9 mouse cellular contexts compared by ENCODE assay signal in the genomic region with DNA sequence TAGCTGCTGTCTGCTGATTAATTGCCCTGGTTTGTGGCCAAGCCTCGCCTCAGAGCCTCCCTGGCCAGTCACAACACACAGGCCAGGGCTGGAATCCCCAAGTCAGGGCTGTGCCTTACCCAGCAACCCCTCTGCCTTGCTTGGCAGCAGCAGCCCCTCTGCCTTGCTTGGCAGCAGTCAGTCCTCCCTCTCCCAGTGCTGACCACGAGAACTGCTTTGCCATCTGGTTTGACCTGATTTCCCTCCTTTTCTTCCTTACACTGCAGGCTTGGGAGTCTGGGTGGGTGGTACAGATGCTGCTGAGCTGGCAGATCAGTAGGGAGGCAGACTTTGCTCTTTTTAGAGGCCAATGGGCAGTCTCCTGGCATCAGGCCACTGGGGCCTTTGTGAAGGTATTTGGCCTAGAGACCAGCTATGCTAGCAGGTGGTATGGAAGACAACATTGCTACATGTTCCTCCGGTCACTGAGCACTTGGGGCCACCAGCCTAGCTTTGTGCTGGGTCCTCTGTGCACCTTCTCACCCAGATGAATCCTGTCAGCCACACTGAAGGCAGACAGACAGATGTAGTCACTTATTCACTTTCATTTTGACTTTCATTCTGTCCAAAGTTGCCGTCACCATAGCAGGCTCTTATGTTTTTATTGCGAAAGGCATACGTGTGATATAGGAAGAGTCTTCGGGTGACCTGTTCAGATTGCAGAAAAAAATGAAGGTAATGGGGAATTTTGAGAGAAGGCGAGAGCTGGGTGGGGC.
DNase-seq lines count a peak whose midpoint lies in the region; TF ChIP-seq lines count a peak whose summit lies in the region.
"Had no signal": no experiment of that assay in that cellular context is flagged by ENCODE, and none has a peak within 500 bp of the region (broad histone marks: within the 10 kb centered on the region; RNA-seq: fewer than 3 reads in every experiment).

No protein-coding gene starts in this region.

- no peaks in the 10 kb centered on the region for H3K79me2 ChIP-seq in macrophage (ENCODE audit: inconsistent target)

- WGBS in heart, embryonic 10.5 days, result 88% methylated on average over 8 of the region's 8 CpGs
- 67% methylated on average over 8 of the region's 8 CpGs for WGBS in macrophage (ENCODE audit: missing documents)
- 84% methylated on average over 8 of the region's 8 CpGs for whole genome bisulfite sequencing in thymus, adult 2 months

- no peak for TF ChIP-seq CTCF in thymus, adult 2 months (IDR thresholded peaks at IDR 0.05; ENCODE audit: borderline replicate concordance, control insufficient read depth, extremely low read depth, insufficient read depth, low read length, poor library complexity)

- no peak overlapping the region for H3K4me3 ChIP-seq in heart, embryonic 10.5 days
- no peak overlapping the region for H3K4me3 ChIP-seq in macrophage (ENCODE audit: inconsistent target)
- no peak overlapping the region for H3K4me3 ChIP-seq in thymus, adult 2 months (ENCODE audit: control insufficient read depth, insufficient read depth, low read length)
- H3K4me3 ChIP-seq: limb, embryonic 12.5 days had no signal

- no peak for TF ChIP-seq POLR2A in thymus, adult 2 months (IDR thresholded peaks at IDR 0.05; ENCODE audit: control insufficient read depth, extremely low read depth, insufficient read depth, low read length, poor library complexity)

- peaks cover 45% of the 10 kb centered on the region for H3K4me1 ChIP-seq in heart, embryonic 10.5 days
- H3K4me1 ChIP-seq in thymus, adult 2 months (replicated peaks; ENCODE audit: control insufficient read depth, insufficient read depth, low read length), result peaks cover 9% of the 10 kb centered on the region; the same call in 1 of the 2 replicates

- no peaks in the 10 kb centered on the region for H3K36me3 ChIP-seq in heart, embryonic 10.5 days
- no peaks in the 10 kb centered on the region for H3K36me3 ChIP-seq in macrophage (ENCODE audit: inconsistent target)
- no peaks in the 10 kb centered on the region for H3K36me3 ChIP-seq in thymus, adult 2 months (ENCODE audit: control insufficient read depth, insufficient read depth, low read length)
- H3K36me3 ChIP-seq: limb, embryonic 12.5 days had no signal

- peak overlapping the region; percentile 31; the same call in 1 of the 2 replicates for H3K27ac ChIP-seq in heart, embryonic 10.5 days
- peak overlapping the region; percentile 69 for H3K27ac ChIP-seq in macrophage
- no peak overlapping the region for H3K27ac ChIP-seq in thymus, adult 2 months (ENCODE audit: control insufficient read depth, insufficient read depth, low read length)
- H3K27ac ChIP-seq: limb, embryonic 12.5 days had no signal

- H3K9me3 ChIP-seq in heart, embryonic 10.5 days, result no peaks in the 10 kb centered on the region

- no peaks in the 10 kb centered on the region for H3K27me3 ChIP-seq in heart, embryonic 10.5 days (ENCODE audit: insufficient read depth, poor library complexity, severe bottlenecking)
- no peaks in the 10 kb centered on the region for H3K27me3 ChIP-seq in thymus, adult 2 months (ENCODE audit: control insufficient read depth, insufficient read depth, low read length)
- H3K27me3 ChIP-seq: limb, embryonic 12.5 days had no signal

- DNase-seq in adrenal gland, adult (ENCODE audit: inconsistent age in 2 of 2, low spot score in 1 of 2), result peak; percentile 59 to 85
- no peak for DNase-seq in adrenal gland, adult 8-10 months
- peak; percentile 35 for DNase-seq in urinary bladder, postnatal 25 days (ENCODE audit: low spot score)
- DNase-seq in urinary bladder, postnatal 4 days (ENCODE audit: low spot score in 2 of 2), result no peak
- DNase-seq in heart, embryonic 10.5 days (ENCODE audit: low spot score), result no peak
- peak; percentile 68 for DNase-seq in layer of hippocampus, adult 9-11 months
- DNase-seq in thymus, adult 2 months, result no peak

Comparison
In these comparisons a context has a peak if more than half of its experiments do, and no peak if none do; other contexts are left out.
1. DNase-seq: peak in adrenal gland, adult (2 of 2), urinary bladder, postnatal 25 days (single experiment) and layer of hippocampus, adult 9-11 months (single experiment); none in adrenal gland, adult 8-10 months (single experiment), urinary bladder, postnatal 4 days (0 of 2), heart, embryonic 10.5 days (single experiment) and thymus, adult 2 months (single experiment).